Mouse (Mus musculus): ENCODE data around the gene Slirp. TPM values are rescaled to one million over a fixed set of nuclear protein-coding genes. Genes with fewer than 3 reads are reported as not detected.
A peak's percentile ranks its signal among the peaks of the same experiment; 100 is the strongest.

The Slirp gene
- polyA plus RNA-seq, 1 experiment = not detected

- Histone ChIP-seq H3K27ac (ENCODE audit: insufficient read depth, low read depth, low read length) (no peak overlapping the region), H3K4me1 (ENCODE audit: control insufficient read depth, insufficient read depth, low read length) (peaks cover 5% of the 10 kb centered on the region), H3K4me3 (ENCODE audit: insufficient read depth, low read depth, low read length) (no peak overlapping the region)
- WGBS = 89% methylated on average over 4 of the region's 4 CpGs
- TF ChIP-seq POLR2A (IDR thresholded peaks at IDR 0.05; ENCODE audit: insufficient read depth, low read depth, low read length) = no peak
- TF ChIP-seq CTCF (IDR thresholded peaks at IDR 0.05; ENCODE audit: insufficient read depth, low read depth, low read length) = no peak
Measured at GRCm38 (mm10) chr12:87409123-87409522, 34.6 kb upstream of the Slirp start.

- TF ChIP-seq POLR2A (IDR thresholded peaks at IDR 0.05; ENCODE audit: insufficient read depth, low read depth, low read length) (no peak), CTCF (IDR thresholded peaks at IDR 0.05; ENCODE audit: insufficient read depth, low read depth, low read length) (no peak)
- Histone ChIP-seq H3K4me1 (ENCODE audit: control insufficient read depth, insufficient read depth, low read length) (peaks cover 5% of the 10 kb centered on the region), H3K4me3 (ENCODE audit: insufficient read depth, low read depth, low read length) (no peak overlapping the region), H3K27ac (ENCODE audit: insufficient read depth, low read depth, low read length) (no peak overlapping the region)
- WGBS = 38% methylated on average over 7 of the region's 7 CpGs
Measured at GRCm38 (mm10) chr12:87410999-87411398, 32.7 kb upstream of the Slirp start.

- no peak overlapping the region for H3K27ac ChIP-seq (ENCODE audit: insufficient read depth, low read depth, low read length)
- TF ChIP-seq CTCF (IDR thresholded peaks at IDR 0.05; ENCODE audit: insufficient read depth, low read depth, low read length) = peak; percentile 79; the same call in 1 of the 2 replicates
- TF ChIP-seq POLR2A (IDR thresholded peaks at IDR 0.05; ENCODE audit: insufficient read depth, low read depth, low read length) = no peak
- H3K4me3 ChIP-seq (ENCODE audit: insufficient read depth, low read depth, low read length) = no peak overlapping the region
- no peaks in the 10 kb centered on the region for H3K4me1 ChIP-seq (ENCODE audit: control insufficient read depth, insufficient read depth, low read length)
- 18% methylated on average over 4 of the region's 4 CpGs for WGBS
Measured at GRCm38 (mm10) chr12:87413179-87413790, 30.4 kb upstream of the Slirp start.

GRCm38 (mm10) chr12:87415358-87415757, 28.3 kb upstream of the Slirp start:
- Histone ChIP-seq H3K4me1 (ENCODE audit: control insufficient read depth, insufficient read depth, low read length) (peaks cover 6% of the 10 kb centered on the region; the same call in 1 of the 2 replicates), H3K27ac (ENCODE audit: insufficient read depth, low read depth, low read length) (no peak overlapping the region), H3K4me3 (ENCODE audit: insufficient read depth, low read depth, low read length) (no peak overlapping the region)
- WGBS = 69% methylated on average over 4 of the region's 4 CpGs
- TF ChIP-seq POLR2A (IDR thresholded peaks at IDR 0.05; ENCODE audit: insufficient read depth, low read depth, low read length) (no peak), CTCF (IDR thresholded peaks at IDR 0.05; ENCODE audit: insufficient read depth, low read depth, low read length) (no peak)

- Histone ChIP-seq H3K4me1 (ENCODE audit: control insufficient read depth, insufficient read depth, low read length) (peaks cover 6% of the 10 kb centered on the region; the same call in 1 of the 2 replicates), H3K4me3 (ENCODE audit: insufficient read depth, low read depth, low read length) (no peak overlapping the region), H3K27ac (ENCODE audit: insufficient read depth, low read depth, low read length) (no peak overlapping the region)
- 41% methylated on average over 7 of the region's 7 CpGs for WGBS
- TF ChIP-seq POLR2A (IDR thresholded peaks at IDR 0.05; ENCODE audit: insufficient read depth, low read depth, low read length) (no peak), CTCF (IDR thresholded peaks at IDR 0.05; ENCODE audit: insufficient read depth, low read depth, low read length) (no peak)
Measured at GRCm38 (mm10) chr12:87416690-87417089, 27.0 kb upstream of the Slirp start.

- H3K27ac ChIP-seq (ENCODE audit: insufficient read depth, low read depth, low read length) = peak overlapping the region; percentile 59; the same call in 1 of the 2 replicates
- no peak for TF ChIP-seq CTCF (IDR thresholded peaks at IDR 0.05; ENCODE audit: insufficient read depth, low read depth, low read length)
- peaks cover 6% of the 10 kb centered on the region; the same call in 1 of the 2 replicates for H3K4me1 ChIP-seq (ENCODE audit: control insufficient read depth, insufficient read depth, low read length)
- no peak overlapping the region for H3K4me3 ChIP-seq (ENCODE audit: insufficient read depth, low read depth, low read length)
- 26% methylated on average over 5 of the region's 5 CpGs for WGBS
Measured at GRCm38 (mm10) chr12:87418921-87419320, 24.8 kb upstream of the Slirp start.

- no peak overlapping the region for H3K4me3 ChIP-seq (ENCODE audit: insufficient read depth, low read depth, low read length)
- peaks cover 6% of the 10 kb centered on the region; the same call in 1 of the 2 replicates for H3K4me1 ChIP-seq (ENCODE audit: control insufficient read depth, insufficient read depth, low read length)
- WGBS = 71% methylated on average over 12 of the region's 12 CpGs
- no peak overlapping the region for H3K27ac ChIP-seq (ENCODE audit: insufficient read depth, low read depth, low read length)
- no peak for TF ChIP-seq POLR2A (IDR thresholded peaks at IDR 0.05; ENCODE audit: insufficient read depth, low read depth, low read length)
- TF ChIP-seq CTCF (IDR thresholded peaks at IDR 0.05; ENCODE audit: insufficient read depth, low read depth, low read length) = no peak
Measured at GRCm38 (mm10) chr12:87419974-87420485, 23.7 kb upstream of the Slirp start.

- H3K27ac ChIP-seq (ENCODE audit: insufficient read depth, low read depth, low read length) = no peak overlapping the region
- peaks cover 6% of the 10 kb centered on the region; the same call in 1 of the 2 replicates for H3K4me1 ChIP-seq (ENCODE audit: control insufficient read depth, insufficient read depth, low read length)
- no peak overlapping the region for H3K4me3 ChIP-seq (ENCODE audit: insufficient read depth, low read depth, low read length)
- WGBS = 54% methylated on average over 5 of the region's 5 CpGs
- TF ChIP-seq CTCF (IDR thresholded peaks at IDR 0.05; ENCODE audit: insufficient read depth, low read depth, low read length) (no peak), POLR2A (IDR thresholded peaks at IDR 0.05; ENCODE audit: insufficient read depth, low read depth, low read length) (no peak)
Measured at GRCm38 (mm10) chr12:87421708-87422507, 21.8 kb upstream of the Slirp start.

GRCm38 (mm10) chr12:87423700-87424099, 20.0 kb upstream of the Slirp start:
- H3K4me3 ChIP-seq (ENCODE audit: insufficient read depth, low read depth, low read length) = no peak overlapping the region
- H3K27ac ChIP-seq (ENCODE audit: insufficient read depth, low read depth, low read length) = no peak overlapping the region
- WGBS = 30% methylated on average over 1 of the region's 1 CpGs
- peaks cover 5% of the 10 kb centered on the region; the same call in 1 of the 2 replicates for H3K4me1 ChIP-seq (ENCODE audit: control insufficient read depth, insufficient read depth, low read length)
- no peak for TF ChIP-seq POLR2A (IDR thresholded peaks at IDR 0.05; ENCODE audit: insufficient read depth, low read depth, low read length)
- TF ChIP-seq CTCF (IDR thresholded peaks at IDR 0.05; ENCODE audit: insufficient read depth, low read depth, low read length) = no peak
